Comparison of ENCODE assay signal across 27 mouse cellular contexts in the genomic region with DNA sequence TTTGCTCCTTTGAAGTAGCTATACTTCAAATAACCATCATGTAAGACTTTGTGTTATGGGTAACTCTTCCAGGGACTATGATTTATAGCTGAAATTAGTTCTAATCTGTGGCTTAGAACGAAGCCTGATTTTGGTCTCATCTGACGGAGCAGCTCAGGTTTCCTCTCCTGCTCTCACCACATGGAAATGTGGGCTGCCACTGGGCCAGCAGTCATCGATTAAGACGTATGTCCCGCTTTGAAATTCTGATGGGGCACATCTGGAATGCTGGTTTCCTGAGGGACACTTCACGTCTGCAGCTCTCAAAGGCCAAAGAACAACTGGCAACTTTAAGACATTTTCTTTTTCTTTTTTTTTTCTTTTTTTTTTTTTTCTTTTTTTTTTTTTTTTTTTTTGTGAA.
DNase-seq lines count a peak whose midpoint lies in the region; ATAC-seq and TF ChIP-seq lines count a peak whose summit lies in the region.
"Had no signal": no experiment of that assay in that cellular context is flagged by ENCODE, and none has a peak within 500 bp of the region (broad histone marks: within the 10 kb centered on the region; RNA-seq: fewer than 3 reads in every experiment).

No protein-coding gene starts in this region.

- peaks cover 0 to 13% of the 10 kb centered on the region in 2 experiments; a peak in 3 of 4 replicates for H3K4me1 ChIP-seq in ES-E14 (ENCODE audit: control insufficient read depth in 2 of 2, insufficient read depth in 2 of 2, low read length in 2 of 2, poor library complexity in 1 of 2)
- no peaks in the 10 kb centered on the region for H3K4me1 ChIP-seq in embryonic facial prominence, embryonic 11.5 days (ENCODE audit: control insufficient read depth, insufficient read depth, low read length)
- H3K4me1 ChIP-seq in limb, embryonic 10.5 days = peaks cover 17% of the 10 kb centered on the region
- H3K4me1 ChIP-seq in intestine, postnatal 0 days (replicated peaks; ENCODE audit: control insufficient read depth, insufficient read depth, low read length) = no peaks in the 10 kb centered on the region
- H3K4me1 ChIP-seq: forebrain, embryonic 12.5 days; forebrain, embryonic 15.5 days; heart, embryonic 10.5 days; hindbrain, embryonic 12.5 days; hindbrain, embryonic 15.5 days had no signal

- in situ Hi-C loops in ES-E14 (cut with MboI; ENCODE audit: low sequenced_read_pairs in 2 of 2, unreplicated experiment in 2 of 2) = no loop called here

- no peak overlapping the region for H3K27ac ChIP-seq in ES-E14 (ENCODE audit: insufficient read depth, low read depth, low read length, poor library complexity, severe bottlenecking)
- H3K27ac ChIP-seq in embryonic facial prominence, embryonic 11.5 days (replicated peaks; ENCODE audit: low read depth, low read length) = no peak overlapping the region
- no peak overlapping the region for H3K27ac ChIP-seq in limb, embryonic 10.5 days
- no peak overlapping the region for H3K27ac ChIP-seq in intestine, postnatal 0 days (ENCODE audit: low read depth, low read length)
- H3K27ac ChIP-seq: embryonic facial prominence, embryonic 13.5 days; forebrain, embryonic 12.5 days; forebrain, embryonic 15.5 days; heart, adult 2 months; heart, embryonic 10.5 days; hindbrain, embryonic 12.5 days; hindbrain, embryonic 15.5 days had no signal

- no peaks in the 10 kb centered on the region for H3K36me3 ChIP-seq in ES-E14 (ENCODE audit: control insufficient read depth, insufficient read depth, low read length, poor library complexity, severe bottlenecking)
- no peaks in the 10 kb centered on the region for H3K36me3 ChIP-seq in embryonic facial prominence, embryonic 11.5 days (replicated peaks; ENCODE audit: control insufficient read depth, insufficient read depth, low read depth, low read length)
- no peaks in the 10 kb centered on the region for H3K36me3 ChIP-seq in limb, embryonic 10.5 days
- H3K36me3 ChIP-seq in intestine, postnatal 0 days (ENCODE audit: control insufficient read depth, insufficient read depth) = no peaks in the 10 kb centered on the region
- H3K36me3 ChIP-seq: embryonic facial prominence, embryonic 13.5 days; forebrain, embryonic 15.5 days; heart, embryonic 10.5 days; hindbrain, embryonic 15.5 days had no signal

- 33% methylated on average over 6 of the region's 6 CpGs for WGBS in embryonic facial prominence, embryonic 11.5 days
- 13% methylated on average over 6 of the region's 6 CpGs for WGBS in limb, embryonic 10.5 days
- WGBS in intestine, postnatal 0 days = 74% methylated on average over 6 of the region's 6 CpGs

- TF ChIP-seq CTCF in intestine, postnatal 0 days (IDR thresholded peaks at IDR 0.05; ENCODE audit: low read depth) = no peak

- no peak overlapping the region for H3K9ac ChIP-seq in ES-E14 (ENCODE audit: insufficient read depth, low read depth, low read length, poor library complexity, severe bottlenecking)
- H3K9ac ChIP-seq in embryonic facial prominence, embryonic 11.5 days (replicated peaks; ENCODE audit: low read length) = no peak overlapping the region
- no peak overlapping the region for H3K9ac ChIP-seq in intestine, postnatal 0 days (ENCODE audit: low read depth, low read length)
- H3K9ac ChIP-seq: embryonic facial prominence, embryonic 13.5 days; forebrain, embryonic 12.5 days; forebrain, embryonic 15.5 days; hindbrain, embryonic 12.5 days; hindbrain, embryonic 15.5 days had no signal

- H3K9me3 ChIP-seq in ES-E14 (ENCODE audit: control insufficient read depth, insufficient read depth, low read depth, low read length) = no peaks in the 10 kb centered on the region
- no peaks in the 10 kb centered on the region for H3K9me3 ChIP-seq in embryonic facial prominence, embryonic 11.5 days (replicated peaks; ENCODE audit: control insufficient read depth, low read length)
- H3K9me3 ChIP-seq in limb, embryonic 10.5 days (replicated peaks) = no peaks in the 10 kb centered on the region
- no peaks in the 10 kb centered on the region for H3K9me3 ChIP-seq in intestine, postnatal 0 days (ENCODE audit: control insufficient read depth)
- H3K9me3 ChIP-seq: embryonic facial prominence, embryonic 13.5 days; forebrain, embryonic 12.5 days; forebrain, embryonic 15.5 days; heart, embryonic 10.5 days; hindbrain, embryonic 12.5 days; hindbrain, embryonic 15.5 days had no signal

- H3K27me3 ChIP-seq in embryonic facial prominence, embryonic 11.5 days (ENCODE audit: control insufficient read depth, insufficient read depth, low read length) = no peaks in the 10 kb centered on the region
- H3K27me3 ChIP-seq in limb, embryonic 10.5 days (ENCODE audit: low read depth, poor library complexity, severe bottlenecking) = no peaks in the 10 kb centered on the region
- H3K27me3 ChIP-seq in intestine, postnatal 0 days (replicated peaks; ENCODE audit: control insufficient read depth, insufficient read depth, low read length) = no peaks in the 10 kb centered on the region
- H3K27me3 ChIP-seq: forebrain, embryonic 12.5 days; forebrain, embryonic 15.5 days; hindbrain, embryonic 12.5 days; hindbrain, embryonic 15.5 days had no signal

- DNase-seq in ES-E14 (ENCODE audit: low read depth, low spot score) = no peak
- peak; percentile 41 for DNase-seq in embryo, embryonic 10.5 days (ENCODE audit: low spot score)
- DNase-seq in embryonic facial prominence, embryonic 11.5 days (ENCODE audit: low spot score) = peak; percentile 62
- peak; percentile 50 for DNase-seq in limb, embryonic 10.5 days (ENCODE audit: low spot score)
- no peak for DNase-seq in lung, postnatal 4 days
- no peak for DNase-seq in spleen, adult 12 weeks (ENCODE audit: low spot score)
- DNase-seq: adrenal gland, adult 8-10 months; adrenal gland, postnatal 25 days; cerebellum, adult 11-12 months; cerebellum, adult 8-10 months; cerebellum, postnatal 10 days; cerebellum, postnatal 36 days; gastrocnemius, postnatal 10 days; gastrocnemius, postnatal 36 days; heart, adult 2 months had no signal

- no peak for ATAC-seq in embryonic facial prominence, embryonic 11.5 days (replicated peaks; ENCODE audit: insufficient number of reproducible peaks, low FRiP score, low TSS enrichment, low read depth)
- no peak for ATAC-seq in intestine, postnatal 0 days
- no peak for ATAC-seq in megakaryocyte-erythroid progenitor cell, adult 5-6 weeks (replicated peaks; ENCODE audit: low FRiP score, low TSS enrichment, poor library complexity, severe bottlenecking)
- ATAC-seq: activated CD4-positive, CD25-positive, alpha-beta regulatory T cell, adult 4 months; CD4-positive, CD25-positive, alpha-beta regulatory T cell, adult 4 months; forebrain, embryonic 15.5 days; inflammation-experienced regulatory T-cells, adult 6 months had no signal

- no peak overlapping the region for H3K4me3 ChIP-seq in ES-E14 (ENCODE audit: insufficient read depth in 1 of 2, low read depth in 1 of 2, low read length in 2 of 2, poor library complexity in 1 of 2, severe bottlenecking in 1 of 2)
- H3K4me3 ChIP-seq in embryonic facial prominence, embryonic 11.5 days (ENCODE audit: low read depth, low read length) = no peak overlapping the region
- H3K4me3 ChIP-seq in limb, embryonic 10.5 days = no peak overlapping the region
- H3K4me3 ChIP-seq in intestine, postnatal 0 days (ENCODE audit: low read depth, low read length) = no peak overlapping the region
- H3K4me3 ChIP-seq: embryonic facial prominence, embryonic 13.5 days; erythroblast, embryonic 14.5 days; forebrain, embryonic 12.5 days; forebrain, embryonic 15.5 days; heart, adult 2 months; heart, embryonic 10.5 days; hindbrain, embryonic 12.5 days; hindbrain, embryonic 15.5 days had no signal

- H3K4me2 ChIP-seq in embryonic facial prominence, embryonic 11.5 days (ENCODE audit: low read depth, low read length) = no peak overlapping the region
- no peak overlapping the region for H3K4me2 ChIP-seq in intestine, postnatal 0 days (replicated peaks; ENCODE audit: low read depth)
- H3K4me2 ChIP-seq: embryonic facial prominence, embryonic 13.5 days; forebrain, embryonic 12.5 days; forebrain, embryonic 15.5 days; hindbrain, embryonic 12.5 days; hindbrain, embryonic 15.5 days had no signal

TF ChIP-seq in ES-E14, 5 proteins besides CTCF, POLR2A, EP300 and RAD21:
- TF ChIP-seq CHD2 (IDR thresholded peaks at IDR 0.05; ENCODE audit: low read depth, low read length) (no peak), ZNF384 (IDR thresholded peaks at IDR 0.05; ENCODE audit: low read depth, low read length) (peak; percentile 74)

Comparison
In these comparisons a context has a peak if more than half of its experiments do, and no peak if none do; other contexts are left out.
1. DNase-seq: peak in embryo, embryonic 10.5 days (single experiment), embryonic facial prominence, embryonic 11.5 days (single experiment) and limb, embryonic 10.5 days (single experiment); none in ES-E14 (single experiment), lung, postnatal 4 days (0 of 2) and spleen, adult 12 weeks (single experiment).